ENCODE assay signal across 12 mouse cellular contexts in the genomic region with DNA sequence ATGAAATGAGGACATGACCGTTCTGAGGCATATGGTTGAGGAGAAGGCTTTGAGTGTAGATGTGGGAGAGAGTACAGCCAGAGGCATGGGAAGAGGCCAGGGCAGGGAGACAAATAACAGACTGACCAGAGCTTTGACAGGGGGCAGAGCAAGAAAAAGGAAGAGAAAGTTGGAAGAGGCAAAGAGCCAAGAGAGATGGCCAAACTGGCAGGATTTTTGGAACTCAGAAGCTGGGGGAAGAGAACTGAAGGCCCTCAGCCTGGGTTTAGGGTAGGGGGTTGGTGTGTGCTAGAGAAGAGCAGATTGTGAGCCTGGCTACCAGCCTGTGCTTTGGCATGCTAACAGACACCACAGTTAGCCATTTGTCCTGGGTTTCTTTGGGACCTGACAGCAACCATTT. TPM values are rescaled to one million over a fixed set of nuclear protein-coding genes. Genes with fewer than 3 reads are reported as not detected.
DNase-seq lines count a peak whose midpoint lies in the region; ATAC-seq lines count a peak whose summit lies in the region.
"Had no signal": no experiment of that assay in that cellular context is flagged by ENCODE, and none has a peak within 500 bp of the region (broad histone marks: within the 10 kb centered on the region; RNA-seq: fewer than 3 reads in every experiment).

No protein-coding gene starts in this region.

- peak overlapping the region; percentile 100 for H3K27ac ChIP-seq in heart, embryonic 15.5 days
- H3K27ac ChIP-seq in neural tube, embryonic 15.5 days (replicated peaks): peak overlapping the region; percentile 39; the same call in 1 of the 2 replicates
- H3K27ac ChIP-seq: neural tube, embryonic 12.5 days had no signal

- no peak for DNase-seq in heart, postnatal 36 days
- DNase-seq in neural tube, embryonic 10.5 days (ENCODE audit: extremely low spot score, low spot score): no peak
- DNase-seq in cerebellum, postnatal 14 days: peak; percentile 85 to 91
- DNase-seq in gastrocnemius, postnatal 10 days: no peak
- DNase-seq in adrenal gland, adult 18-20 months (ENCODE audit: low spot score in 2 of 2): no peak

- 82% methylated on average over 1 of the region's 1 CpGs for WGBS in heart, embryonic 15.5 days
- WGBS in neural tube, embryonic 15.5 days: 87% methylated on average over 1 of the region's 1 CpGs

- no peak for ATAC-seq in heart, embryonic 15.5 days (replicated peaks; ENCODE audit: insufficient number of reproducible peaks, insufficient read depth, low FRiP score, low read depth)
- no peak for ATAC-seq in neural tube, embryonic 15.5 days (ENCODE audit: low FRiP score)
- ATAC-seq: activated CD4-positive, CD25-positive, alpha-beta regulatory T cell, adult 4 months; intestine, embryonic 16.5 days had no signal

- H3K27me3 ChIP-seq in heart, embryonic 15.5 days: no peaks in the 10 kb centered on the region
- no peaks in the 10 kb centered on the region for H3K27me3 ChIP-seq in neural tube, embryonic 15.5 days (replicated peaks)
- H3K27me3 ChIP-seq: megakaryocyte, embryonic 14.5 days; neural tube, embryonic 12.5 days had no signal

- intact Hi-C loops in heart, postnatal 36 days (cut with DNase I): loop anchor here (5.0 to 10.0 kb wide), 2 partner anchors 389 to 509 kb away; a partner anchor contains a TSS

- no peak overlapping the region for H3K4me3 ChIP-seq in heart, embryonic 15.5 days
- H3K4me3 ChIP-seq in neural tube, embryonic 15.5 days (replicated peaks): no peak overlapping the region
- H3K4me3 ChIP-seq: megakaryocyte, embryonic 14.5 days; neural tube, embryonic 12.5 days had no signal

- peaks cover 8% of the 10 kb centered on the region for H3K9me3 ChIP-seq in heart, embryonic 15.5 days (replicated peaks)
- H3K9me3 ChIP-seq in neural tube, embryonic 15.5 days (replicated peaks): 0 out of 2 replicates have a peak, but pooled peaks cover 4% of the 10 kb centered on the region

- peaks cover 26% of the 10 kb centered on the region for H3K4me1 ChIP-seq in heart, embryonic 15.5 days (replicated peaks)
- H3K4me1 ChIP-seq in neural tube, embryonic 15.5 days: peaks cover 23% of the 10 kb centered on the region

- no peak overlapping the region for H3K9ac ChIP-seq in heart, embryonic 15.5 days
- no peak overlapping the region for H3K9ac ChIP-seq in neural tube, embryonic 15.5 days (replicated peaks)
- H3K9ac ChIP-seq: neural tube, embryonic 12.5 days had no signal

- no peak overlapping the region for H3K4me2 ChIP-seq in heart, embryonic 15.5 days
- no peak overlapping the region for H3K4me2 ChIP-seq in neural tube, embryonic 15.5 days

- no peaks in the 10 kb centered on the region for H3K36me3 ChIP-seq in heart, embryonic 15.5 days
- no peaks in the 10 kb centered on the region for H3K36me3 ChIP-seq in neural tube, embryonic 15.5 days

RNA-seq across cellular contexts. Expression of a gene that starts 1.7 kb away (rescaled TPM):
- polyA plus RNA-seq in heart, embryonic 15.5 days (2015; fragmentation: Nextera tagmentation; extraction: Ambion mirVana): 37.9 and 39.2 TPM in 2 replicates
- total RNA-seq in heart, postnatal 36 days (2021): 10 to 100 TPM; 40.5 to 53.9 TPM
- 13.3 and 22.0 TPM in 2 replicates for polyA plus RNA-seq in neural tube, embryonic 15.5 days (2015; fragmentation: Nextera tagmentation; extraction: Ambion mirVana)
- total RNA-seq in gastrocnemius, postnatal 10 days (2021): 10 to 100 TPM; 51.5 to 55.9 TPM
- 10 to 100 TPM; 59.2 to 62.5 TPM for total RNA-seq in adrenal gland, adult 18-20 months (2021)

RNA-seq across cellular contexts. Expression of a gene that starts 54.7 kb away (rescaled TPM):
- polyA plus RNA-seq in heart, embryonic 15.5 days (2015; fragmentation: Nextera tagmentation; extraction: Ambion mirVana): not detected in 2 replicates
- not detected for total RNA-seq in heart, postnatal 36 days (2021)
- not detected in 2 replicates for polyA plus RNA-seq in neural tube, embryonic 15.5 days (2015; fragmentation: Nextera tagmentation; extraction: Ambion mirVana)
- not detected for total RNA-seq in gastrocnemius, postnatal 10 days (2021)
- not detected for total RNA-seq in adrenal gland, adult 18-20 months (2021)
- polyA plus RNA-seq: activated CD4-positive, CD25-positive, alpha-beta regulatory T cell, adult 4 months; frontal cortex, adult 2 months; intestine, embryonic 16.5 days; neural tube, embryonic 12.5 days had no signal

Comparison
In these comparisons a context has a peak if more than half of its experiments do, and no peak if none do; other contexts are left out.
1. DNase-seq: peak in cerebellum, postnatal 14 days (2 of 2); none in heart, postnatal 36 days (0 of 2), neural tube, embryonic 10.5 days (single experiment), gastrocnemius, postnatal 10 days (single experiment) and adrenal gland, adult 18-20 months (0 of 2).